Mouse (Mus musculus) ES-E14 (cell line): ENCODE data around the gene Dbt. TPM values are rescaled to one million over a fixed set of nuclear protein-coding genes. Genes with fewer than 3 reads are reported as not detected.

Source experiments
- DNase-seq: peaks from one replicate; pipeline ENCODE4 v3.0.0-alpha.2; 2013; ENCODE audit warnings: low read depth, low spot score
- H3K27ac ChIP-seq: 2 replicates; pipeline ENCODE4 v1.5.1; 2012; ENCODE audit warnings: low read depth, mild to moderate bottlenecking, low read length, moderate library complexity, mixed read lengths; ENCODE audit not compliant: poor library complexity, insufficient read depth, severe bottlenecking
- H3K36me3 ChIP-seq: 2 replicates; pipeline ENCODE4 v1.6.1; 2012; ENCODE audit warnings: mild to moderate bottlenecking, low read length, moderate library complexity, mixed read lengths; ENCODE audit not compliant: control insufficient read depth, poor library complexity, insufficient read depth, severe bottlenecking
- H3K4me1 ChIP-seq, 2 experiments: fragments of 150-350 bp in 1 of 2; sonication (generic) in 1 of 2; 2 replicates each; pipeline ENCODE4 v1.6.1; 2012; ENCODE audit warnings: low read length in 2 of 2, mild to moderate bottlenecking in 1 of 2, mixed read lengths in 1 of 2; ENCODE audit not compliant: control insufficient read depth in 2 of 2, insufficient read depth in 2 of 2, poor library complexity in 1 of 2
- H3K4me3 ChIP-seq, 2 experiments: fragments of 150-350 bp in 1 of 2; sonication (generic) in 1 of 2; 2 replicates each; pipeline ENCODE4 v1.5.1; 2012; ENCODE audit warnings: low read length in 2 of 2, low read depth in 1 of 2, mild to moderate bottlenecking in 1 of 2, mixed read lengths in 1 of 2; ENCODE audit not compliant: insufficient read depth in 1 of 2, poor library complexity in 1 of 2, severe bottlenecking in 1 of 2
- H3K9ac ChIP-seq: 2 replicates; pipeline ENCODE4 v1.6.1; 2012; ENCODE audit warnings: low read depth, mild to moderate bottlenecking, low read length, mixed read lengths; ENCODE audit not compliant: poor library complexity, insufficient read depth, severe bottlenecking
- H3K9me3 ChIP-seq: fragments of 150-350 bp; sonication (generic); 2 replicates; pipeline ENCODE4 v1.6.1; 2012; ENCODE audit warnings: low read depth, mild to moderate bottlenecking, low read length; ENCODE audit not compliant: control insufficient read depth, insufficient read depth
- CHD2 ChIP-seq: IDR thresholded peaks from 2 replicates; pipeline ENCODE4 v1.6.1; 2014; ENCODE audit warnings: mild to moderate bottlenecking, low read depth, low read length, inconsistent platforms
- HCFC1 ChIP-seq: IDR thresholded peaks from 2 replicates; pipeline ENCODE4 v1.6.1; 2012; ENCODE audit warnings: low read length, inconsistent platforms, borderline replicate concordance; ENCODE audit not compliant: insufficient read depth
- MAFK ChIP-seq: IDR thresholded peaks from 2 replicates; pipeline ENCODE4 v1.6.1; 2014; ENCODE audit warnings: mild to moderate bottlenecking, low read depth, low read length, inconsistent platforms; ENCODE audit not compliant: insufficient read depth
- ZC3H11A ChIP-seq: IDR thresholded peaks from 2 replicates; pipeline ENCODE4 v1.6.1; 2012; ENCODE audit warnings: low read depth, mild to moderate bottlenecking, inconsistent platforms, low read length, borderline replicate concordance
- ZNF384 ChIP-seq: IDR thresholded peaks from 2 replicates; pipeline ENCODE4 v1.6.1; 2012; ENCODE audit warnings: low read depth, low read length, inconsistent platforms
- in situ Hi-C, 2 experiments: fragments of 600-800 bp; cut with MboI; formaldehyde crosslinking; loops; one replicate each; pipeline ENCODE4 v1.15.1; 2025; ENCODE audit warnings: low sequenced_read_pairs in 2 of 2, inconsistent platforms in 1 of 2; ENCODE audit not compliant: unreplicated experiment in 2 of 2
- total RNA-seq: library from RNA; depleted of rRNA; stranded (reverse); fragments of 300-350 nt; gene quantifications from 2 replicates; pipeline ENCODE4 v1.2.3, GENCODE M21; 2012

Dbt gene
- total RNA-seq, 1 experiment, result 18.7 TPM

DNA sequence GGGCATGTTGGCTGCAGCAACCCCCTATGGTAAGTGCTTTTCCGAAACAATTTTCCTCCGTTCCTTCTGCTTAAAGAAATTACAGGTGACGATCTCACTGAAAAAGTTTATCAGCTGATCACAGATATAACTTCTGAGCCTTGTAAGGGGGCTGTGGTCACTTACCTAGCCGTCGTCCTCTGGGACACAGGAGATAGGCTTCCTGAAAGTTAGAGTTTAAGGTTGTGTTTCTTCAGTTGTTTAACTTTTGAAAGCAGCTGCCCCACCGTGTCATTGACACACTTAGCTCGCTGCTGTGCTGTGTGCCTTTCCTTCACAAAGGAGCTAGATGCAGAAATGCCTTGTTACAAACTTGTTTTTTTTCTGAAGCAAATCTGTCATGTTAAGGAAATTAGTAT is 50.2 kb downstream of the Dbt start:
- Histone ChIP-seq H3K4me3 (no peak overlapping the region), H3K9me3 (no peaks in the 10 kb centered on the region), H3K27ac (no peak overlapping the region), H3K36me3 (no peaks in the 10 kb centered on the region), H3K9ac (no peak overlapping the region), H3K4me1 (no peaks in the 10 kb centered on the region)
- TF ChIP-seq ZC3H11A, result no peak
- no peak for TF ChIP-seq CHD2
- TF ChIP-seq MAFK, result no peak
- TF ChIP-seq HCFC1, result no peak
- no peak for TF ChIP-seq ZNF384
- in situ Hi-C loops, result no loop called here
- DNase-seq, result no peak

DNA sequence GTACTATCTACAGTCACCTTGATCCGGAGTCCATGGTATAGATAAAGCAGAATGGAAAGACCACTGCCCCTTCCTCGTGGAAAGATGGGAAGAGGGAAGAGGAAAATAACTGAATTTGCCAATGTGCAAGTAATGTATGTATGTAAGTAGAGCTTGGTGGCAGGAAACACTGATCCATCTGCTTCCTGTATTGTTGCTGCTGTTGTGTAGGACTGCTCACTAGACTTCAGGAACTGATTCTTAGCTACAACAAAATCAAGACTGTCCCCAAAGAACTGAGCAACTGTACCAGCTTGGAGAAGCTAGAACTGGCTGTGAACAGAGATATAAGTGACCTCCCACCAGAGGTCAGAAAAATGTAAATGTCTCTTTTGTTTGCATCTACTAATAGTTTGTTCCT is 57.8 kb downstream of the Dbt start:
- H3K27ac ChIP-seq, result no peak overlapping the region
- in situ Hi-C loops, result no loop called here
- TF ChIP-seq ZC3H11A, result no peak
- no peak for TF ChIP-seq HCFC1
- no peak for TF ChIP-seq CHD2
- TF ChIP-seq ZNF384, result no peak
- no peaks in the 10 kb centered on the region for H3K4me1 ChIP-seq
- H3K9me3 ChIP-seq, result no peaks in the 10 kb centered on the region
- no peak for DNase-seq
- no peak overlapping the region for H3K4me3 ChIP-seq
- H3K36me3 ChIP-seq, result no peaks in the 10 kb centered on the region
- H3K9ac ChIP-seq, result no peak overlapping the region

DNA sequence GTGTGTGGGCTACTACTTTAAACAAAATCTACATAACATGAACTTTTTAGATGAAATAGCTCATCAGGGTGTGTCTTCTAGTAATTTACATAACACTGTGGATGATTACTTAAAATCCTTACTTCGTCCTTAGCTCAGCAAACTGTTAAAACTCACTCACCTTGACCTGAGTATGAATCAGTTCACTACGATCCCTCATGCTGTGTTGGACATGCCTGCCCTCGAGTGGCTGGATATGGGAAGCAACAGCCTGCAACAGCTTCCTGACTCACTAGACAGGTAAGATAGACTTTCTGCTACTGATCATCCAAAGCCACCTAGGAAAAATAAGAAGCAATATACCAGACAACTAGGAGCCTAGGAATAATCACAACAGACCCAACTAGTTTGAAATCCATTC is 64.4 kb downstream of the Dbt start:
- DNase-seq, result peak; percentile 20
- TF ChIP-seq ZNF384 (no peak), ZC3H11A (no peak), CHD2 (no peak), HCFC1 (no peak), MAFK (no peak)
- Histone ChIP-seq H3K36me3 (peaks cover 7% of the 10 kb centered on the region), H3K27ac (no peak overlapping the region), H3K4me1 (peaks cover 0 to 1% of the 10 kb centered on the region in 2 experiments; a peak in 1 of 4 replicates), H3K4me3 (no peak overlapping the region), H3K9ac (no peak overlapping the region), H3K9me3 (no peaks in the 10 kb centered on the region)
- in situ Hi-C loops, result no loop called here

DNA sequence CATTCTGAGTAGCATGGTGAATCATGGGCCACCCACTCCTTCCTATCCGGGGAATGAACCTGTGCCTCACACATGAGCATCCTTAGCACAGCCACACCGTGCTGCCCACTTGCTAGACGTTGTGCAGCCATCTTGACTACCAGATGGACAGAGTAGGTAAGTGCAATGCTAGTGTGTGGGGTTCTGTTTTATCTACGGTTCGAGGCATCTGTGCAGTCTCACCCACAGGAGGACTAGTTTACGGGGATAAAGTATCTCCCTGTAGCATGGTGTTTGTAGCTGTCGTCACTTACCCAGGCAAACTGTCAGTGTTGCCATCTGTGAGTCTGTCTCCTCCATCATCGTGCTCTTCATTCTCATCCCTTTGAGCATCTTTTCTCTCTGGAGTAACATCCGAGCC is 69.3 kb downstream of the Dbt start:
- DNase-seq, result no peak
- in situ Hi-C loops, result no loop called here
- TF ChIP-seq ZC3H11A (no peak), ZNF384 (no peak), MAFK (no peak)
- no peak overlapping the region for H3K27ac ChIP-seq
- no peak overlapping the region for H3K9ac ChIP-seq
- peaks cover 20% of the 10 kb centered on the region for H3K36me3 ChIP-seq
- no peaks in the 10 kb centered on the region for H3K9me3 ChIP-seq
- H3K4me1 ChIP-seq, result peaks cover 0 to 1% of the 10 kb centered on the region in 2 experiments; a peak in 1 of 4 replicates
- no peak overlapping the region for H3K4me3 ChIP-seq

DNA sequence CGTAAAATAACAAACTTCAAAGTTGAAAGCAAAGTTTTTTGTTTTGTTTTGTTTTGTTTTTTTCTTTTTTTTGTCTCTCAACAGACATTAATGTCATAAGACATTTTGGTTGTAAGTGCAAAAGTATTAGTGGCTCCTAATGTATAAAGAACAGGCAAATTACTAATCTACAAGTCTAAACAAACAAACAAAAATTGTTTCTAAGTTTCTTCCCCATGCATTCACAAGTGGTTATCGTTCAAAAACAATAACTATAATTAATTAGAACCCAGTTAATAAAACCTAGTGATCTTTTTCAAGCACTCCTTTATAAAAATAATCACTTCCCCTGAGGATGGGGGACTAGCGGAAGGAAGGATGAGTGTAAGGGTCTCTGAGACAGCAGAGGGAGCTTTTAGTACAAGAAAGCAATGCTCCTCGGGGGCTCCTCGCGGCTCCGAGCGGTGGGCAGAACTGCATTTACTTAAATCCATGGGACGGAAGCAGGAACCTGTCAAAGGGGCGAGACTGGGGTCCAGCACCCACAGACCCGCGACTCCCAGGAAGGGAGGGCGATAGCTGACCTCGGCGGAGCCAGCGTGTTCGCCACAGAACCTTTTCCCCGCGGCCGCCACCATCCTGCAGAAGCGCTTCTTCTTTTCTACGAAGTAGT is 81.3 kb downstream of the Dbt start:
- peaks cover 0 to 2% of the 10 kb centered on the region in 2 experiments; a peak in 2 of 4 replicates for H3K4me1 ChIP-seq
- H3K9me3 ChIP-seq, result no peaks in the 10 kb centered on the region
- peak; percentile 24 for DNase-seq
- peaks cover 12% of the 10 kb centered on the region for H3K36me3 ChIP-seq
- H3K4me3 ChIP-seq, result peak overlapping the region; percentile 94 to 98
- in situ Hi-C loops, result no loop called here
- peak overlapping the region; percentile 95 for H3K9ac ChIP-seq
- TF ChIP-seq HCFC1 (no peak), MAFK (no peak), ZC3H11A (no peak), ZNF384 (no peak), CHD2 (no peak)
- H3K27ac ChIP-seq, result peak overlapping the region; percentile 69
